Mouse (Mus musculus) frontal cortex, postnatal 25 days (tissue): Measurements from ENCODE around the gene Apln.
A peak's percentile ranks its signal among the peaks of the same experiment; 100 is the strongest.

ENCODE experiments used
- DNase-seq, 2 experiments: peaks; one replicate each; pipeline ENCODE4 v3.0.0; 2022; ENCODE audit warnings: low spot score in 2 of 2

The Apln gene

GRCm38 (mm10) chrX:48034144-48035113 is at the start of gene Apln:
Gene Apln (minus strand): TSS chrX:48034853.
- no peak for DNase-seq

DNA sequence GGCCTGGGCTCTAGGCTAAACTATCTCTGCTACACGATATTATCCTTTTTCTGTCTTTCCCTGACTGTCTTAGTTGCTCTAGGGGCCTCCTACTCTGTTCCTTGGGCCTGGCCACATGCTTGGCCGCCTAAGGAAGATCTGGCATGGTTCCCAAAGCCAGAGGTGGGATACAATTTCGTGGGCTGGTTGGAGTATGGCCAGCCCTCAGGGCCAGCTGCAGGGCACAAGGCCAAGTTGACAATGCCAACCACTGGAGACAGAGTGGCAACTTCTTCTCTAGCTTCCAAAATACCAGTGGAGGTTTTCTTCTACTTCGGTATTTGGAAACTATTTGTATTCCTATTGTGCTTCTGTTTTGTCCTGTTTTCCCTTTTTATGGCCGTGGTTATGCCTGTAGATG is 47.7 kb upstream of the Apln start:
- no peak for DNase-seq

- DNase-seq, result no peak
Observed at GRCm38 (mm10) chrX:48076806-48077425, 42.3 kb upstream of the Apln start.

DNA sequence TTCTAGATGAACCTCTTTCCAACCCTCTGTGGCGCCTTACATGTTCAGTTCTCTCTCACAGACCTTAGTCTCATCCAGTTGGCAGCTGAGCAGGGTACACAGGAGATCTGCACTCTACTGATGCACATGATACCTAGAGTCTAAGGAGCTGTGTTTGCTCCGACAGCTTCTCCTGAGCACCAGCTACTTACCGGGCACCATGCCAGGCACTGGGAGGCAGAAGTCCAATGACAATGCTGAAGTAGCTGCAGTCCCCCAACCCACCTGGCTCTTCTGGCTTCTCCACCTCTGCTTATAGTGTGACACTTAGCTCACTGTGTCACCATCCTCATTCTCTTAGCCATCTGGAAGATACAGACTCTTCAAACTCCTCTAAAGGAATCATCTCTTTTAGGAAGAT is 40.0 kb upstream of the Apln start:
- no peak for DNase-seq

DNA sequence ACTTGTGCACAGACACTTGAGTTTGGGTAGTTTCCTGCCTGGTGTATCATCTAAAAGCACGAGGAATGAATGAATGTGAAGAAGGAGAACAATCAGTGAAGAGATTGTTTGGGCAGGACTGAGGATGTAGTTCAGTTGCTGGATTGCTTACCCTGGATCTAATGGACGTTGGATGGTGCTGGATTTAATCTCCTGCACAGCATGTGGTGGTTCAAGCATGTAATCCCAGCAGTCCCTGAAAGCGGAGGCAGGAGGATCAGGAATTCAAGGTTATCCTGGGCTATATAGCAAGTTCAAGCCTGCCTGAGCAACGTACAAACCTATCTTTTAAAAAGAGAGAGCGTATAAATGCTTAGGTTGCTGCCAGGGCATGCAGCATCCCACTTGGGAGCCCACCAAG is 37.7 kb upstream of the Apln start:
- DNase-seq, result no peak

- no peak for DNase-seq
Observed at GRCm38 (mm10) chrX:48071961-48072360, 37.3 kb upstream of the Apln start.

DNA sequence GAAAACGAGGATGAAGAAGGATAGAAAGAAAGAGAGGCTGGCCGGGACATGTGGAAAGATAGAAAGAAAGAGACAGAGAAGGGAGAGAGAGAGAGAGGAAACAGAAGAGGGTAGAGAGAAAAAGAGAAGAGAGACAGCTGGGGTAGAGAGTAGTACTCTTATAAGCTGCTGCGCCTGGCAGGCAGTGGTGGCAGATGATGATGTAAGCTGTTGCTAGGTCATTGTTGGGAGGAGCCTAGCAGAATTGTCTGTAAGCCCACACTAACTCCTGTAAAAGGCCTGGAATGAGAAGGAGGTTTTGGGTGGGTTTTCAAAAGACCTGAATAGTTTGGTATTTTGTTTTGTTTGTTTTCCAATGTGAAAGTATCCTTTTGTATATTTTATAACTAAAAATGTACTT is 32.2 kb upstream of the Apln start:
- no peak for DNase-seq

DNA sequence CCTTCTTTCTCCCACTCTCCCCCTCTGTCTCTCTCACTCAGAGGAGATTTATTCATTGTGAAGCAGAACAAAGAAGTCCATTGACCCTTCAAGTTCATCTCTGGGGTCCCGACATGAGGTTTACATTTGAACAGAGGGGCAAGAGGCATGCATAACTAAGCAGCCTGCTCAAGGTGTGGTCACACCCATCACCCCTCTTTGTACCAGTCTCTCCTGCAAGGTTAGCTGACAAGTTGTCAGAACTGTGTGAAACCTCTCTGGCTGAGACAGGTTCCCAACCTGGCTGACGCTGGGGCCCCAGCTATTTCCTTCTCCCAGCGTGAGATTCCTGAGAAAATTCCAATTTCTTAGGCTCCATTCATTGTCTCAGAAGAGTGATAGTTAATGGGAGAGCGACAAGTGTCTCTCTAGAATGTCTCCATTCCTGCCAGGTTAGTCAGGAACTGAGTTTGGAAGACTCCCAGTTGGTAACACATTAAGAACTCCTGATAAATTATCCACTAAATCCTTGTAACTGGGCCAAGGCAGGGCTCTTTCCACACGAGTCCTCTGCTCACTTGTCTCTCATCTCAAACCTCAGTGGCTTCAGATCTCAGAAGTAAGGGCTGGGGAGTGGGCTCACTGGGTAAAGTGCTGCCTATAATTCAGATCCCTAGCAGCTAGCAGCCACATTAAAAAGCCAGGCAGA is 29.7 kb upstream of the Apln start:
- DNase-seq, result no peak

DNA sequence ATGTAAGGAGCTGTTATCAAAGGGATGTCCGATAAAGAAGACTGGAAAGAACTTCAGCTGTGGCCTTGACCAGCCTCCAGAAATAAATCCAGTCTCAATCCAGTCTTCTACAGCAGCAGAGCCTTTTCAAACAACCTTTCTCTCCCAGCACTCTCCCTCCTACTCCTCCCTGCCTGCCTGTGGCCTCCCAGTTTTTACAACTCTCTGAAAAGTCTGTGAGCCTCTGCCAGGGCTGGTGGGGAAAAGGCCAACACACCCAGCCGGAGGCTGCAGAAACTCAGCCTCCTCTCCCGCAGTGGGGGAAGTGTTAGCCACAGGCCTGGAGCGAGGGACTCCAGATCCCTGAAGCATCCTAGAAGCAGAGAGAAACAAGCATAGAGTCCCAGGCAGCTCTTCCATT is 27.8 kb upstream of the Apln start:
- no peak for DNase-seq

GRCm38 (mm10) chrX:48054186-48055015 is 19.7 kb upstream of the Apln start:
- no peak for DNase-seq

- DNase-seq, result no peak
Observed at GRCm38 (mm10) chrX:48053743-48054142, 19.1 kb upstream of the Apln start.

DNA sequence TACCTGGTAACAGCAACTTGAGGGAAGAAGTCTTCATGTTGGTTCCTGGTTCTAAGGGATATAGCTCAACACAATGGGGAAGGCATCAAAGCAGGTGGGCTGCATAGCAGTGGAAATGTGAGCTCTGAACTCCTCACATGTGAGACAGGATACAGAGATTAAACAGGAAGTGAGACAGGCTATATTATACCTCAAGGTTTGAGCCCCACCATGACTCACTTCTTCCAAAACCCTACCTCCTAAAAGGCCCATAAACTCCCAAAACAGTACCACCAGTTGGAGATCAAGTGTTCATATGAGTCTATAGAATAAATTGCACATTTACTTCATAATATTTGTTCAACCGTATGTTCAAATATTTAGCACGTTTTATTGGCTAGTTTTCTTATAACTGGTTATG is 11.7 kb upstream of the Apln start:
- DNase-seq, result no peak

DNA sequence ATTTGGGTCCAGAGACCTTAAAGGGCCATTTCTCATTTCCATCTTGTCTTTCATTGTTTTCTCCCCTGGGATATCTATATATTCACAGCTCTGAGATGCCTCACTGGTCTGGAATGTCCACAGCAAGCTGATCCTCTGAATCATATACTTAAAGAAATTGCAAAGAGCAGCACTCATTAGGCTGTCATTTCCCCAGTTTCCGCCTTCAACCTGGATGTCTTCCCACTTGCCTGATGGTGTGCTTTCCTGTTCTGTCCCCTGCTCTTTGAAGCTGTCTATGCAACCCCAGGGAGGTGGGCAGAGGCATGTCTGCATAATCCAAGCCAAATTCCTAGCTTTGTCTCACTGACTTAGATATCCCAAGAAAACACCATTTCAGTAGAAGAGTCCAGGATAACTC is 9.6 kb upstream of the Apln start:
- DNase-seq, result no peak

DNA sequence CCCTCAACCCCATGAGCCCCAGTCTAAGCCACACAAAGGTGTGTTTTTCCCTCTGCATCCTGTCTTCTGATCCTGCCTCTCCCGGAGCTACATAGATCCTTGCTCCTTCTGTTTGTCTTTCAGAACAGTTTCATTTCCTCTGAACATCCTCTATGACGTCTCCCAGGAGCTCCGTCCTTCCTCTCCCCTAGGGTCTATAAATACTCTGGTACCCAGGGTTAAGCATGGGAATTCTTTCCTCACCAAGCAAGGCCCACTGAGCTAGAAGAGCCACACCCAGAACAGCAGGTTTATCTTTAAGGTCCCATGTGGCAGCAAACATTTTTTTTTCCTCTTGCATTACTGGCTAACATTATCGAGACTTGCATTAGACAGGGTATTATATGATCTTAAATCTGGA is 8.1 kb upstream of the Apln start:
- no peak for DNase-seq

DNA sequence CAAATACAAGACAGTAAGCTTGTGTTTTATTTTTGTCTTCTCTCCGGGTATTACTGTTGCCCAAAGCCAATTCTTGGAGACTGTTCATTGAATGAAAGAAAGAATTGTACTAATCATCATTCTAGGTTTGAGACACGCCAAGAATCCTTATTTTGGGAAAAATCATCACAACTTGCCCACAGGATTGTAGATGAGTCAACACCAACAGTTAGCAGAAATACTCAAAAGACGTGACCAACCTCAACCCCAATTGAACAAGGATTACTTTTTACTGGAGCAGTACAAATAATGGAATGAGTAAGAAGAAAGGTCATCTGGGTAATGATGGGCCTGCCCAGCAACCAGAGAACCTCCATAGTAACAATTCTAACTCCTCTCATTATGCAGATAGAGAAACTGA is 5.7 kb upstream of the Apln start:
- DNase-seq, result no peak

GRCm38 (mm10) chrX:48033766-48034143 is 898 bp downstream of the Apln start:
- no peak for DNase-seq

DNA sequence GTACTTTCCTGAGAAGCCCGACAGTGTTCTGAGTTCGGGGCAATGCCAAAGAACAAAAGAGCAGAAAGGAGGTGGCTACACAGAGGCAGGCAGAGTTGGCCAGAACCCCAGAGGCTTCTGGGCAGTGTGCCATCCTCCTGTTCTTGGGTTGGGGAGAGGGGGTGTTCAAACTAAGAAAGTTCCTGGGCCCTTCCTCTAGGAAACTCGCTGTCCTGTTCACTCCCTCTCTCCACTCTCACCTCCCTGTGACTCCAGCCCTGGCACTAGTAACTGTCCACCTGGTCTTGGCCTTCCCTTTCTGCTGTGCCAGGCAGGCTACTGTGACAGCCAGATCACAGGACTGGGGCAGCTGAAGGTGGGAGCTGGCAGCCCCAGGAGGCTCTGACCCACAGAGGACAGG is 1.6 kb downstream of the Apln start:
- no peak for DNase-seq

- DNase-seq, result no peak
Observed at GRCm38 (mm10) chrX:48031866-48032265, 2.8 kb downstream of the Apln start.

- no peak for DNase-seq
Observed at GRCm38 (mm10) chrX:48030593-48030992, 4.1 kb downstream of the Apln start.

DNA sequence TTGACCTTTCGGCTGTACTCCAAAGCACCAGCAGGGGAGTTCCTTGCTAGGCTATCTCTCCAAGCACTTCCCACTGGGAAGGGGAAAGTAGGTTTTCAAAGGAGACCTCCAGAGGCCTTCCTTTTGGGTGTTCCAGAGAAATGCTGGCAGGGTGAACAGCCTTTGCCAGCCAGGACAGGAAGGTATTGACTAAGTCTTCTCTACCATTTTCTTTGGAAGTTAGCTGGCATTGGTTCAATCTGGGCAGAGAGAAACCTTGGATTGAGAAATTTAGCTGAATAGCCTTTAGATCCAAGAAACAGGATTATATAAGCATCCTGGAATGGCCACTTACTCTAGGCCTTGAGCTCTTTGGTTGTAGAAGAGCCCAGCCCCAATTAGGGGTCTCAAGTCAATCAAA is 11.8 kb downstream of the Apln start:
- DNase-seq, result no peak

- DNase-seq, result peak; percentile 60 to 65
Observed at GRCm38 (mm10) chrX:48019940-48020339, 14.7 kb downstream of the Apln start.

DNA sequence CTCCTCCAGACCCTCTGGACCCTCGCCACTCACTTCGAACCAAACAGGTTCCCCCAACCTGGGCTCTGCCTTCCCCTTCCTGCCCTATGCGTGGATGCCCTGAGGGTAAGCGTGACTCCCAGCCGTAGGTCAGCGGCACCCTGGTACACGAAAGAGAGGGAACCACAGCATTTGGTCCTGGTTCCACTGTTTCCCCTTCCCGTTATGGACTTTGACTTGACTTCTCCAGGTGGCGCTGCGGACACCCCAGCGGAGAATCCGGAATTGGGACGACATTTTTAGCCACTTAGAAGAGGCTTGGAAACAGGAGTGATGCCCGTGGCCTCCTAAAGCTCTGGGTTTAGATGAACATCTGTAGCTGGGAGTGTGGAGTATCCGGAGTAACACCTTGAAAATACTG is 15.3 kb downstream of the Apln start:
- no peak for DNase-seq
